Mouse (Mus musculus) limb, embryonic 11.5 days (tissue): ENCODE data around the gene Zdhhc14. TPM values are rescaled to one million over a fixed set of nuclear protein-coding genes. Genes with fewer than 3 reads are reported as not detected.

Experiments
- ATAC-seq: fragments of 200-750 bp; cut with Nextera tagmentation; 2 replicates; pipeline ENCODE4 v1.8.0; 2017; ENCODE audit warnings: low read depth; ENCODE audit not compliant: insufficient number of reproducible peaks, low FRiP score, low TSS enrichment
- DNase-seq: peaks from one replicate; pipeline ENCODE4 v3.0.0-alpha.2; 2015; ENCODE audit warnings: low spot score
- H3K27ac ChIP-seq: fragments of 300-500 bp; sonication (generic); replicated peaks from 2 replicates; pipeline ENCODE4 v1.5.1; 2014; ENCODE audit warnings: low read depth, mild to moderate bottlenecking, low read length
- H3K27me3 ChIP-seq: fragments of 300-500 bp; sonication (generic); 2 replicates; pipeline ENCODE4 v1.6.1; 2014; ENCODE audit warnings: mild to moderate bottlenecking, low read length, mixed read lengths; ENCODE audit not compliant: control insufficient read depth, insufficient read depth
- H3K36me3 ChIP-seq: fragments of 300-500 bp; sonication (generic); 2 replicates; pipeline ENCODE4 v1.6.1; 2014; ENCODE audit warnings: mild to moderate bottlenecking, low read length, moderate library complexity, mixed read lengths; ENCODE audit not compliant: control insufficient read depth, insufficient read depth
- H3K4me1 ChIP-seq: fragments of 300-500 bp; sonication (generic); 2 replicates; pipeline ENCODE4 v1.6.1; 2014; ENCODE audit warnings: low read length, mixed read lengths; ENCODE audit not compliant: control insufficient read depth, insufficient read depth
- H3K4me2 ChIP-seq: fragments of 300-500 bp; sonication (generic); 2 replicates; pipeline ENCODE4 v1.6.1; 2014; ENCODE audit warnings: low read depth, mild to moderate bottlenecking, moderate library complexity; ENCODE audit not compliant: severe bottlenecking
- H3K4me3 ChIP-seq: fragments of 300-500 bp; sonication (generic); 2 replicates; pipeline ENCODE4 v1.5.1; 2014; ENCODE audit warnings: low read depth, low read length
- H3K9ac ChIP-seq: fragments of 300-500 bp; sonication (generic); 2 replicates; pipeline ENCODE4 v1.6.1; 2014; ENCODE audit warnings: mild to moderate bottlenecking, low read length
- H3K9me3 ChIP-seq: fragments of 300-500 bp; sonication (generic); 2 replicates; pipeline ENCODE4 v1.6.1; 2016; ENCODE audit warnings: low read length; ENCODE audit not compliant: control insufficient read depth
- WGBS: fragments of 180-500 bp; shearing (Covaris S2); extraction: QIAGEN DNeasy Blood & Tissue Kit; methylation state at CpG from one replicate; pipeline ENCODE4 v1.1.7; 2014; 5-methylcytosine and 5-hydroxymethylcytosine counted together
- polyA plus RNA-seq: library from polyadenylated mRNA; unstranded; fragments of >200 nt; fragmentation: Nextera tagmentation; extraction: Ambion mirVana; gene quantifications from 2 replicates; pipeline ENCODE4 v1.2.1, GENCODE M21; 2014

Gene Zdhhc14
- polyA plus RNA-seq, 1 experiment from 2014 or later = 1.4 TPM

DNA sequence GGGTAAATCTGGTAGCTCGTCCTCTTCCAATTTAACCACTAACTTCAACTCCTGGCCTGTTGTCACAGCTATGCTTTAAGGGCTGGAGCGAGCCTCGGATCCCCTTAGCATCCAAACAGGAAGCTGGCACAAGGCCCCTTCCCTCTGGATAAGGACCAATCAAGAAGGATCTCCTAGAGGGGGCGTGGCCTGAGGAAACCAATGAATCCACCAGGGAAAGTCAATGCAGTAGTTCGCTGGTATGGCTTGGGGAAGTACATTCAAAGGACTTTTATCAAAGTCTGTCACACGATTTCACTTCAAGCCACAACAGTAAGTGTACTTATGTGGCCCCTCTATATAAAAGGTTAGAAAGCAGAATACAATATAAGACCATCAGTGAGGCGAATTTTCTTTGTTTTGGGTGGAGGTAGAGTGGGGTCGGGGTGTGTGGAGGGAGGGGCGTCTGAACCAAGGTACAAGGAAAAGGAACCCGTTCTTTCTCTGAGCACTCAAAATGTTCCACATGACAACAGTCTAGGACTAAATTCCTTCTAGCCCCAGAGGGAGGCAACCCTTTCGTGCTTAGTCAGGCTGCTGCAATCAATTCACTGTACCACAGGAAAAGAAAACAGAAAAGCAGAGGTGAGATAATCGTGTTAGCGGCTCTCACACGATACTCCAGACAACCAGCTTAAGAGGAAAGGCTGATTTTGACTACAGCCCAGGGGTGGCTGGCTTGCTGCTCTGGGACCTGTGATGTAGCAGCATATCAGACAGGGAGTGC is 16.2 kb upstream of the Zdhhc14 start:
- no peak overlapping the region for H3K9ac ChIP-seq

DNA sequence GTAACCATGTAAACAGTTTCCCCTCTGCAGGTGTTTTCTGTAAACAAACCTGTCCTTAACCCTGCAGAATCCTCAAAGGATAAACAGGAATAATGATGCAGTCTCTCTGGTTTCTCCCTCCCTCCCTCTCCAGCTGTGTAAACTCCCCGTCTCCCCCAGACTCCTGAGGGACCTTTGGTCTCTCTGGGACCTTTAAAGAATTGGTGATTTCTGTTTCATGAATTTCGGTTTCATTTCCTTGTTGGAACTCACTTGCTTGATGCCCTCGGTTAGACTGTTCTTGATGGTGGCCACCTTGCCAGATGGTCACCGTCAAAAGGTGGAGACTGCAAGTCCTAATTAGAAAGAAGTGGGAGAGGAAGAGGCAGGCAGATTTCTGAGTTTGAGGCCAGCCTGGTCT is 8.9 kb upstream of the Zdhhc14 start:
- 62% methylated on average over 4 of the region's 4 CpGs for WGBS
- no peak overlapping the region for H3K9ac ChIP-seq
- ATAC-seq (no peak), DNase-seq (no peak)
- no peaks in the 10 kb centered on the region for H3K27me3 ChIP-seq
- no peak overlapping the region for H3K4me2 ChIP-seq
- no peaks in the 10 kb centered on the region for H3K9me3 ChIP-seq
- no peak overlapping the region for H3K4me3 ChIP-seq
- H3K36me3 ChIP-seq = no peaks in the 10 kb centered on the region
- no peak overlapping the region for H3K27ac ChIP-seq
- H3K4me1 ChIP-seq = no peaks in the 10 kb centered on the region

More for the DNA sequence above, 16.2 kb upstream of the Zdhhc14 start:
- DNase-seq (no peak), ATAC-seq (no peak)
- Histone ChIP-seq H3K27ac (no peak overlapping the region), H3K4me2 (no peak overlapping the region), H3K4me1 (no peaks in the 10 kb centered on the region), H3K27me3 (no peaks in the 10 kb centered on the region), H3K9me3 (no peaks in the 10 kb centered on the region), H3K36me3 (no peaks in the 10 kb centered on the region), H3K4me3 (no peak overlapping the region)
- 64% methylated on average over 14 of the region's 14 CpGs for WGBS

DNA sequence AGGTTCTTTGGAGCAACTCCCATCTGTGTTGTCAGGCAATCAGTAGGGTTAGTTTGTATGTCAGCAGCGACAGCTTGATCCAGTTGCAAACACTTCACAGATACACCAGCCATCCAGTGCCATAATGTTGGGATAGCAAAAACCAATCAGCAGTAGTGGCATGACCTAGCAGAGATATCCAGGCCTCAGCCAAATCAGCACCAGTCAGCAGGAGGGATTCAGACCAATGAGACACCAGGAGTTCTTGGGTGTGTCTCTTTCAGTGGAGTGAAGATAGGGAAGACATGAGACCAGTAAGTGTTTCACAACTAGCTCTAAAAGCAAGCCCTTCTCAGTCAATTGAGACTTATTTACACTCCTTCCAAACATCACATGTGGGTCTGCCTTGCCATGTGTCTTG is 7.7 kb upstream of the Zdhhc14 start:
- WGBS = 86% methylated on average over 1 of the region's 1 CpGs
- Histone ChIP-seq H3K4me3 (no peak overlapping the region), H3K4me2 (no peak overlapping the region), H3K36me3 (no peaks in the 10 kb centered on the region), H3K4me1 (no peaks in the 10 kb centered on the region), H3K27me3 (no peaks in the 10 kb centered on the region), H3K9ac (no peak overlapping the region), H3K27ac (no peak overlapping the region), H3K9me3 (no peaks in the 10 kb centered on the region)
- DNase-seq (no peak), ATAC-seq (no peak)

DNA sequence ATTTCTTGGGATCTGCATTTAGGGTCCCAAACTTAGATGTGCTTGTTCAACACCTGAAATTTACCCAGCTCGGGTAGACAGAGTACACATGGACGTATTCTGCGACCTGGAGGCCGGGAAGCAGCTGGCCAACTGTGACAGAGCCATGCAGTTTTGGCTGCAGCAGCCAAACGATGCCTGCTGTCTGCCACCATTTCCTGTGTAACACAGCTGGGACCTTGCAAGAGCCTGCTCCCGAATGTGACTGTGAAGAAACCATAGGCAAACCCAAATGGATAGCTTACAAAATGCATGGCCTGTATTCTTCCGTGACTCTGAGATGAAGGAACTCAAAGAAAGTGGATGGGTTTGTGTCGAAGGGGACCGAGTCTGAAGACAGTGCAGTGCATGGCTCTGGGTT is 4.2 kb upstream of the Zdhhc14 start:
- H3K4me2 ChIP-seq = no peak overlapping the region
- no peak for ATAC-seq
- H3K36me3 ChIP-seq = no peaks in the 10 kb centered on the region
- no peak for DNase-seq
- H3K9me3 ChIP-seq = no peaks in the 10 kb centered on the region
- no peak overlapping the region for H3K4me3 ChIP-seq
- peaks cover under 1% of the 10 kb centered on the region; the same call in 1 of the 2 replicates for H3K27me3 ChIP-seq
- peaks cover under 1% of the 10 kb centered on the region; the same call in 1 of the 2 replicates for H3K4me1 ChIP-seq
- 56% methylated on average over 9 of the region's 9 CpGs for WGBS
- no peak overlapping the region for H3K9ac ChIP-seq
- no peak overlapping the region for H3K27ac ChIP-seq

DNA sequence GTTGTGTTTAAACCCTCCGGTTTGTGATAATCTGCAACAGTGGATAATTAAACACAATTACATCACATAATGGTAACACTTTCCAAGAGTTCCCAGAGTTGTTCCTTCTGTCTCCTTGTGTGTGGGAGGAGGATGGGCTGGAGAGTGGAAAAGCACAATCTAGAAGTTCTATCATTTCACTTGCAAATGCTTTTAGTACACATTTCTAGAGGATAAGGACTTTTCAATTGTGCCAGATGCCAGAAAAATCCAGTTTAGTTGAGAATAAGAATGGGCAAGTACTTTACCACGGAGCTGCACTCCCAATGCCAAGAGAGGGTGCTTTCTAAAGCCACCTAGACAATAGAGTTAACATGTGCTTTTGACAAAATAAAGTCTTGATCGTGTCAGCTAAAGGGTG is 2.0 kb upstream of the Zdhhc14 start:
- 87% methylated on average over 3 of the region's 3 CpGs for WGBS
- peaks cover 13% of the 10 kb centered on the region for H3K27me3 ChIP-seq
- H3K4me3 ChIP-seq = no peak overlapping the region
- no peaks in the 10 kb centered on the region for H3K9me3 ChIP-seq
- no peaks in the 10 kb centered on the region for H3K36me3 ChIP-seq
- H3K4me1 ChIP-seq = peaks cover 7% of the 10 kb centered on the region
- no peak overlapping the region for H3K4me2 ChIP-seq
- H3K9ac ChIP-seq = no peak overlapping the region
- H3K27ac ChIP-seq = no peak overlapping the region
- DNase-seq (no peak), ATAC-seq (no peak)

DNA sequence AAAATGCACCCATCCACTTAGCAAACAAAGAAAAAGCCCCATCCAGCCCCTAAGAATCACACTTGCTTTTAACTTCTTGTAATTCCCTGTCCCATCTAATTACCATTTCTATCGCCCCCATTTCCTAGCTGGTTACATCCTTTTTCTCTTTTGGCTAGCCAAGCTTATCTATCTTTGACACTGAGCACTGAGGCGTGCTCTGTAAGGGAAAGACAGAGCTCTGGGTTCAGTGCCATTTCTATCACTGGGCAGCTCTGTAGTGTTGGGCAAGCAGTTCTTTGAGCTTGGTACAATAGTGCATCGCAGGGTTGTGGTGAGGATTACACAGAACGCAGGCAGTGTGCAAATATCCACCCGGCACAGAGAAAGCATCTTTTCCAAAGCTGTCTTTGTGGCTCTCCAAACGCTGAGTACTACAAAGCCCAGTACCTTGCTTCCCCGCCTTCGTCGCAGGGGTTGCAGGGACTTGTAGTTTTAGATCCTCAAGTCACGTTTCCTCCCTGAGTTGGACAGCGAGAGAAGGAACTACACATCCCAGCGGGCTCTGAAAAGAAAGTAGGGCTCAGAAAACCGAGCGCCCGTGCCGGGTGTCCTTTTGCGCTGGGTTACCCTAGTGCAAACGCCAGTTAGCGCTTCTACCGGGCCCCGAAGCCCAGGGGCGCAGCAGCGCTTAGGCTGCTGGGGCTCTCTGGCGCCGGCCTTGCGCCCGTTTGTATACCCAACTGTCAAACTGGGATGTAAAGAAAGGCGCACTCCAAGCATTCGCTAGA is 1.1 kb upstream of the Zdhhc14 start:
- H3K4me1 ChIP-seq = peaks cover 7% of the 10 kb centered on the region
- peaks cover 13% of the 10 kb centered on the region for H3K27me3 ChIP-seq
- DNase-seq = peak; percentile 91
- no peaks in the 10 kb centered on the region for H3K36me3 ChIP-seq
- H3K4me2 ChIP-seq = peak overlapping the region; percentile 100
- whole genome bisulfite sequencing = 1% methylated on average over 29 of the region's 29 CpGs
- H3K9me3 ChIP-seq = no peaks in the 10 kb centered on the region
- H3K4me3 ChIP-seq = peak overlapping the region; percentile 53
- H3K27ac ChIP-seq = 0 out of 2 replicates have a peak overlapping the region, but pooled peaks have one; percentile 3
- H3K9ac ChIP-seq = peak overlapping the region; percentile 62
- ATAC-seq = peak; percentile 87

DNA sequence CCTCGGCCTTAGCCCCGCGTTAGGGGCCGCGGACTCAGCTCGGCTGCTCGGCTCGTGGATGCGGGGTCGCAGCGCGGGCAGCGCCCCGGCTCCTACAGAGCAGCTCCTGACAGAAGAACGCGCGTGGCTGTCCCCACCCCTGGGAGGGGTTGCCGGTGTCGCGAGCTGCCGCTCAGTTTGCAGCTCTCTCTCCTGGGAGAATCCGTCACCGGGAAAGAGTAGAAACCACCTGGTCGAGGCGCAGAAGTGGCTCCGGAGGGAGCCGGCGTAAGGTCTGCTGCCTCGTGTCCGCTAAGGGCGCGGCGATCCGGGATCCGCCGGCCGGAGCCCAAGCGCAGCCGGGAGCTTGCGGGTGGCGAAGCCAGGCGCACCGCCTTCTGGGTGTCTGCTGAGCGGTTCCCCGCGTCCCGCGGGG is 396 bp downstream of the Zdhhc14 start:
- Histone ChIP-seq H3K4me1 (peaks cover 7% of the 10 kb centered on the region), H3K9ac (peak overlapping the region; percentile 53), H3K36me3 (no peaks in the 10 kb centered on the region), H3K9me3 (no peaks in the 10 kb centered on the region), H3K27ac (no peak overlapping the region), H3K4me3 (peak overlapping the region; percentile 53), H3K27me3 (peaks cover 13% of the 10 kb centered on the region), H3K4me2 (peak overlapping the region; percentile 100)
- WGBS = under 1% methylated on average over 48 of the region's 48 CpGs
- ATAC-seq = peak; percentile 60; the same call in 1 of the 2 replicates
- no peak for DNase-seq

DNA sequence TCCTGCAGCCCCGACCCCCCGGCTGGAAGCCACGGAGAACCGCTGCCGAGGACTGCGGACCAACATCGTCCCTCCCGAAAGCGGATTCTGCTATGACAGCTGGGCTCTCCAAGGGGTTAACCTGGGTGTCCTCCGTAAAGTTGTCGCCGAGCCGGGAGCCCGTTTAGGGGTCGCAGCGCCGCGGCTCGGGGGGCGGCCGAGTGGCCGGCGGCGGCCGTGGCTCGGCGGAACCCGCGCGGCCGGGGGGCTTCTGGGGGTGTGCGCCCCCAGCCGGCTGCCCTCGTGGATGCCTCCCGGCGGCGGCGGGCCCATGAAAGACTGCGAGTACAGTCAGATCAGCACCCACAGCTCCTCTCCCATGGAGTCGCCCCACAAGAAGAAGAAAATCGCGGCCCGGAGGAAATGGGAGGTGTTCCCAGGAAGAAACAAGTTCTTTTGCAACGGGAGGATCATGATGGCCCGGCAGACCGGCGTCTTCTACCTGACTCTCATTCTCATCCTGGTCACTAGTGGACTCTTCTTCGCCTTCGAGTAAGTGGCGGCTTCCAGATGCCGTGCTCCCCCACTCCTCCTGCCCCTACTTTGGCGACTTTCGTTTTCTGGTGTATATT is 909 bp downstream of the Zdhhc14 start:
- 3% methylated on average over 53 of the region's 53 CpGs for WGBS
- DNase-seq = peak; percentile 55
- Histone ChIP-seq H3K9me3 (no peaks in the 10 kb centered on the region), H3K36me3 (no peaks in the 10 kb centered on the region), H3K4me2 (peak overlapping the region; percentile 100), H3K27me3 (peaks cover 13% of the 10 kb centered on the region), H3K27ac (no peak overlapping the region), H3K9ac (peak overlapping the region; percentile 53), H3K4me1 (peaks cover 7% of the 10 kb centered on the region), H3K4me3 (peak overlapping the region; percentile 53)
- no peak for ATAC-seq
